Mouse (Mus musculus) layer of hippocampus, adult 18-20 months (tissue): ENCODE data around the gene Slc17a9. TPM values are rescaled to one million over a fixed set of nuclear protein-coding genes. Genes with fewer than 3 reads are reported as not detected.
"Not testable (repeated sequence)": the region's sequence is repeated elsewhere in the genome, so short reads cannot be mapped to it uniquely, and the experiment has no call there.

ENCODE experiments used
- DNase-seq, 2 experiments: peaks; one replicate each; pipeline ENCODE4 v3.0.0; 2022; ENCODE audit warnings: low spot score in 2 of 2
- total RNA-seq, 2 experiments: library from RNA; stranded (reverse); gene quantifications; 2 replicates each; pipeline ENCODE4 v1.2.3; 2021

Slc17a9 gene
- total RNA-seq, 2 experiments from 2014 or later = 0.27 to 0.48 TPM

GRCm38 (mm10) chr2:180709923-180710272 is 15.2 kb upstream of the Slc17a9 start, which contains the start of the genes Dido1 and Gid8:
Dido1 (minus strand) TSS chr2:180709999.
Gid8 (plus strand) TSS chr2:180710117.
- peak; percentile 96 to 97 for DNase-seq

- DNase-seq = no peak
Measured at GRCm38 (mm10) chr2:180710276-180711155, 14.5 kb upstream of the Slc17a9 start.

- DNase-seq = no peak
Measured at GRCm38 (mm10) chr2:180711527-180711926, 13.5 kb upstream of the Slc17a9 start.

GRCm38 (mm10) chr2:180712037-180712689 is 12.9 kb upstream of the Slc17a9 start:
- DNase-seq = no peak

- DNase-seq = not testable (repeated sequence)
Measured at GRCm38 (mm10) chr2:180722748-180723147, 2.3 kb upstream of the Slc17a9 start.

- no peak for DNase-seq
Measured at GRCm38 (mm10) chr2:180723865-180724264, 1.2 kb upstream of the Slc17a9 start.

- DNase-seq = no peak
Measured at GRCm38 (mm10) chr2:180725414-180725778, 333 bp downstream of the Slc17a9 start.

- DNase-seq = no peak
Measured at GRCm38 (mm10) chr2:180725856-180726629, 980 bp downstream of the Slc17a9 start.

GRCm38 (mm10) chr2:180726658-180727442 is 1.8 kb downstream of the Slc17a9 start:
- DNase-seq = no peak

- DNase-seq = no peak
Measured at GRCm38 (mm10) chr2:180727613-180728021, 2.6 kb downstream of the Slc17a9 start.

GRCm38 (mm10) chr2:180731036-180731435 is 6.0 kb downstream of the Slc17a9 start:
- no peak for DNase-seq

- DNase-seq = no peak
Measured at GRCm38 (mm10) chr2:180731984-180732383, 6.9 kb downstream of the Slc17a9 start.

- DNase-seq = no peak
Measured at GRCm38 (mm10) chr2:180735232-180735631, 10.2 kb downstream of the Slc17a9 start.

- no peak for DNase-seq
Measured at GRCm38 (mm10) chr2:180737984-180738383, 12.9 kb downstream of the Slc17a9 start.

- DNase-seq = no peak
Measured at GRCm38 (mm10) chr2:180740349-180740748, 15.3 kb downstream of the Slc17a9 start.

- no peak for DNase-seq
Measured at GRCm38 (mm10) chr2:180741421-180741820, 16.4 kb downstream of the Slc17a9 start.

- no peak for DNase-seq
Measured at GRCm38 (mm10) chr2:180742820-180743219, 17.8 kb downstream of the Slc17a9 start.

- DNase-seq = no peak
Measured at GRCm38 (mm10) chr2:180743321-180743720, 18.3 kb downstream of the Slc17a9 start.

- DNase-seq = peak; percentile 75 to 92
Measured at GRCm38 (mm10) chr2:180745248-180745927, 20.3 kb downstream of the Slc17a9 start.

- no peak for DNase-seq
Measured at GRCm38 (mm10) chr2:180746569-180747192, 21.6 kb downstream of the Slc17a9 start.
